Mouse (Mus musculus): ENCODE measurements around the gene Prl8a1. TPM values are rescaled to one million over a fixed set of nuclear protein-coding genes. Genes with fewer than 3 reads are reported as not detected.

Gene Prl8a1
- not detected for polyA plus RNA-seq (2015; fragmentation: Illumina TruSeq; extraction: RNeasy Lipid Tissue Mini Kit (QIAGEN cat#74804); ENCODE audit: insufficient read depth, low read depth, low replicate concordance)

DNA sequence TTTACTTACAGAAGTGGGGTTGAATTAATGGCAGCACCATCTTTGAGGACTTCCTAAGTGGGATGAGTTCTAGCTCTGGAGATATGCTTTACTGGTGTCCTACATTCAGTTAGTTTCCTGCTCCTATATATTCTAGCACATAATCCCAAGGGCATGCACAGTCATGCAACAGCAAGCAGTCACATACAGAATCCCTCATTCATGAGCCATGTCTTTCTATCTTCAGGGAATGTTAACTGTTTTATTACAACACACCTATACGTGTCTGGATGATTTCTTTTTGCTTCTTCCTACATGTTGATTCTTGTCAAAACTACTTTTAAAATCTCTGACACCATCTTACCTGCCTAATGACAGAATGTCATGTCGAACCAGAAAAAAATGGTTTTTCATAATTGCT lies at the start of gene Prl8a1:
Gene Prl8a1, minus strand, starts transcription at position 101 of the 400 bp plus-strand sequence.

DNA sequence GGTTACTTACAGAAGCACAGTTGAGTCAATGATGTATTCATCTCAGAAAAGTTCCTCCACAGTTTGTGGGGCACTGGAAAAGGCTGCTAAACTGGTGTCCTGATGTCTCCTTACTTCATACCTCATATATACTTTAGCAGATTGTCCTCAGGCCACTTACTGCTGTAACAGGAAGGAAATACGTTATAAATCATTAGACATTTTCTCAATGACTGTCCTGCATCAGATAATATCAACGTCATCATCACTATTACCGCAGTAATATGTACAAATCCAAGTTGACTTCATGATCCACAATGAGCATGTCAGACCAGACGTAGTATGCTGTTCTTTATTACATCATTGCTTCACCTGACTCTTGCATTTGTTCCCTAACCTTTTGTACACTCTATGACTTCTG lies 28.5 kb upstream of the Prl8a1 start, which contains the start of gene Prl7b1:
Gene Prl7b1, minus strand, starts transcription at position 101 of the 400 bp plus-strand sequence.

DNA sequence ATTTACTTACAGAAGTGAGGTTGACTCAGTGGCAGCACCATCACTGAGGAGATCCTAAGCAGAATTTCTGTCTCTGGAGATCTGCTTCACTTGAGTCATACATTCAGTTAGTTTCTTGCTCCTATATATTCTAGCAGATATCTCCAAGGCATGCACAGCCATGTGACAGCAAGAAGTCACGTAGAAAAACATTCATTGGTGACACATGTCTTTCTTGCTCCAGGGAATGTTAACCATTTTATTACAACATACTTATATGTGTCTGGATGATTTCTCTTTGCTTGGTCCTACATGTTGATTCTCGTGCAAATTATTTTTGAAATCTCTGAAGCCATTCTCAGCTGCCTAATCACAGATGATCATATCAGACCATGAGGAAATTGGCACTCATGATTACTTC lies 17.5 kb downstream of the Prl8a1 start, which contains the start of gene Prl8a9:
Gene Prl8a9, minus strand, starts transcription at position 101 of the 400 bp plus-strand sequence.

Other genes with a start within 250 kb of the Prl8a1 start
- not detected for gene Prl8a2, start 236.5 kb downstream of the Prl8a1 start, polyA plus RNA-seq (2015; fragmentation: Illumina TruSeq; extraction: RNeasy Lipid Tissue Mini Kit (QIAGEN cat#74804); ENCODE audit: insufficient read depth, low read depth, low replicate concordance)
- not detected for gene Prl2b1, start 191.3 kb downstream of the Prl8a1 start, polyA plus RNA-seq (2015; fragmentation: Illumina TruSeq; extraction: RNeasy Lipid Tissue Mini Kit (QIAGEN cat#74804); ENCODE audit: insufficient read depth, low read depth, low replicate concordance)
- not detected for gene Prl8a6, start 143.5 kb downstream of the Prl8a1 start, polyA plus RNA-seq (2015; fragmentation: Illumina TruSeq; extraction: RNeasy Lipid Tissue Mini Kit (QIAGEN cat#74804); ENCODE audit: insufficient read depth, low read depth, low replicate concordance)
- not detected for gene Prl8a8, start 69.0 kb downstream of the Prl8a1 start, polyA plus RNA-seq (2015; fragmentation: Illumina TruSeq; extraction: RNeasy Lipid Tissue Mini Kit (QIAGEN cat#74804); ENCODE audit: insufficient read depth, low read depth, low replicate concordance)
- not detected for gene Prl8a9, start 17.6 kb downstream of the Prl8a1 start, polyA plus RNA-seq (2015; fragmentation: Illumina TruSeq; extraction: RNeasy Lipid Tissue Mini Kit (QIAGEN cat#74804); ENCODE audit: insufficient read depth, low read depth, low replicate concordance)
- not detected for gene Prl7b1, start 28.4 kb upstream of the Prl8a1 start, polyA plus RNA-seq (2015; fragmentation: Illumina TruSeq; extraction: RNeasy Lipid Tissue Mini Kit (QIAGEN cat#74804); ENCODE audit: insufficient read depth, low read depth, low replicate concordance)
- gene Prl7a1, start 60.3 kb upstream of the Prl8a1 start, polyA plus RNA-seq (2015; fragmentation: Illumina TruSeq; extraction: RNeasy Lipid Tissue Mini Kit (QIAGEN cat#74804); ENCODE audit: insufficient read depth, low read depth, low replicate concordance) = not detected
- not detected for gene Prl7a2, start 85.9 kb upstream of the Prl8a1 start, polyA plus RNA-seq (2015; fragmentation: Illumina TruSeq; extraction: RNeasy Lipid Tissue Mini Kit (QIAGEN cat#74804); ENCODE audit: insufficient read depth, low read depth, low replicate concordance)
- gene Prl7d1, start 134.6 kb upstream of the Prl8a1 start, polyA plus RNA-seq (2015; fragmentation: Illumina TruSeq; extraction: RNeasy Lipid Tissue Mini Kit (QIAGEN cat#74804); ENCODE audit: insufficient read depth, low read depth, low replicate concordance) = not detected
- not detected for gene Prl7c1, start 198.6 kb upstream of the Prl8a1 start, polyA plus RNA-seq (2015; fragmentation: Illumina TruSeq; extraction: RNeasy Lipid Tissue Mini Kit (QIAGEN cat#74804); ENCODE audit: insufficient read depth, low read depth, low replicate concordance)
- not detected for gene Prl2a1, start 219.5 kb upstream of the Prl8a1 start, polyA plus RNA-seq (2015; fragmentation: Illumina TruSeq; extraction: RNeasy Lipid Tissue Mini Kit (QIAGEN cat#74804); ENCODE audit: insufficient read depth, low read depth, low replicate concordance)

All from pancreas, adult 10 weeks (tissue).